Mouse (Mus musculus) heart, embryonic 13.5 days (tissue): ENCODE measurements around the gene Agps. TPM values are rescaled to one million over a fixed set of nuclear protein-coding genes. Genes with fewer than 3 reads are reported as not detected.

ENCODE experiments used
- ATAC-seq: fragments of 200-750 bp; cut with Nextera tagmentation; 2 replicates; pipeline ENCODE4 v1.8.0; 2017; ENCODE audit warnings: moderate TSS enrichment; ENCODE audit not compliant: insufficient number of reproducible peaks, low FRiP score, low TSS enrichment; ENCODE audit errors: extremely low read depth
- H3K27ac ChIP-seq: fragments of 300-500 bp; sonication (generic); replicated peaks from 2 replicates; pipeline ENCODE4 v1.5.1; 2015; ENCODE audit warnings: moderate library complexity, mild to moderate bottlenecking, inconsistent platforms
- H3K27me3 ChIP-seq: fragments of 300-500 bp; sonication (generic); replicated peaks from 2 replicates; pipeline ENCODE4 v1.6.1; 2015; ENCODE audit warnings: mild to moderate bottlenecking, inconsistent platforms
- H3K36me3 ChIP-seq: fragments of 300-500 bp; sonication (generic); 2 replicates; pipeline ENCODE4 v1.6.1; 2015; ENCODE audit warnings: mild to moderate bottlenecking, inconsistent platforms
- H3K4me1 ChIP-seq: fragments of 300-500 bp; sonication (generic); 2 replicates; pipeline ENCODE4 v1.6.1; 2015; ENCODE audit warnings: inconsistent platforms
- H3K4me2 ChIP-seq: fragments of 300-500 bp; sonication (generic); 2 replicates; pipeline ENCODE4 v1.6.1; 2015; ENCODE audit warnings: inconsistent platforms, mild to moderate bottlenecking, moderate library complexity
- H3K4me3 ChIP-seq: fragments of 300-500 bp; sonication (generic); 2 replicates; pipeline ENCODE4 v1.5.1; 2015; ENCODE audit warnings: moderate library complexity, mild to moderate bottlenecking, inconsistent platforms
- H3K9ac ChIP-seq: fragments of 300-500 bp; sonication (generic); 2 replicates; pipeline ENCODE4 v1.6.1; 2015; ENCODE audit warnings: inconsistent platforms, mild to moderate bottlenecking, moderate library complexity
- H3K9me3 ChIP-seq: fragments of 300-500 bp; sonication (generic); 2 replicates; pipeline ENCODE4 v1.6.1; 2016; ENCODE audit warnings: inconsistent platforms
- WGBS: fragments of 180-500 bp; shearing (Covaris S2); methylation state at CpG from one replicate; pipeline ENCODE4 v1.1.7; 2015; ENCODE audit warnings: mixed read lengths; 5-methylcytosine and 5-hydroxymethylcytosine counted together
- polyA plus RNA-seq: library from polyadenylated mRNA; unstranded; fragments of >200 nt; fragmentation: Nextera tagmentation; extraction: Ambion mirVana; gene quantifications from 2 replicates; pipeline ENCODE4 v1.2.1, GENCODE M21; 2015

Gene Agps
- polyA plus RNA-seq, 1 experiment from 2014 or later = 22.1 TPM

DNA sequence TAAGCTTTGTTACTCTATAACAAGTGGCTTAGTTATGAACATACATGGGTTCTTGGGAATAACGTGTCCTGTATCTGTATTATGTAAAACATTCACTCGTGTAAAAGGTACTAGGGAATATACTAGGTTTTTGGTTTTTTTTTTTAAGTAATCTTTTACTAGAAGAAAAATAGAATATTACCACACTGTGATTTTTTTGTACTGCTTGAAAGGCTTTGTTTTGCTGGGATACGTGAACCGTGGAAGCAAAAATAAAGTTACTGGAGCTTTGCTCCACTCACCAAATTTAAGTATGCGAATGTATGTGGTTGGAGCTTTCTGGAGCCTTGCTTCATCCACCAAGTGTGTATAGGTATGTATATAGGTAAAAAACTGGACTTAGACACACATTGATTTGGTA is 24.5 kb upstream of the Agps start:
- Histone ChIP-seq H3K4me2 (no peak overlapping the region), H3K9me3 (no peaks in the 10 kb centered on the region), H3K27me3 (no peaks in the 10 kb centered on the region), H3K4me1 (no peaks in the 10 kb centered on the region), H3K9ac (no peak overlapping the region), H3K4me3 (no peak overlapping the region), H3K36me3 (no peaks in the 10 kb centered on the region), H3K27ac (no peak overlapping the region)
- WGBS = 86% methylated on average over 5 of the region's 5 CpGs
- no peak for ATAC-seq

GRCm38 (mm10) chr2:75814880-75815279 is 17.1 kb upstream of the Agps start:
- Histone ChIP-seq H3K4me3 (no peak overlapping the region), H3K9ac (no peak overlapping the region), H3K9me3 (no peaks in the 10 kb centered on the region), H3K4me1 (peaks cover 9% of the 10 kb centered on the region; the same call in 1 of the 2 replicates), H3K36me3 (no peaks in the 10 kb centered on the region), H3K27ac (no peak overlapping the region), H3K27me3 (no peaks in the 10 kb centered on the region), H3K4me2 (no peak overlapping the region)
- 70% methylated on average over 13 of the region's 13 CpGs for WGBS
- no peak for ATAC-seq

- H3K9ac ChIP-seq = no peak overlapping the region
- H3K4me3 ChIP-seq = no peak overlapping the region
- WGBS = 61% methylated on average over 8 of the region's 8 CpGs
- no peaks in the 10 kb centered on the region for H3K27me3 ChIP-seq
- no peak for ATAC-seq
- no peak overlapping the region for H3K27ac ChIP-seq
- no peaks in the 10 kb centered on the region for H3K36me3 ChIP-seq
- no peaks in the 10 kb centered on the region for H3K9me3 ChIP-seq
- no peak overlapping the region for H3K4me2 ChIP-seq
- H3K4me1 ChIP-seq = peaks cover 9% of the 10 kb centered on the region; the same call in 1 of the 2 replicates
Observed at GRCm38 (mm10) chr2:75815521-75815920, 16.5 kb upstream of the Agps start.

DNA sequence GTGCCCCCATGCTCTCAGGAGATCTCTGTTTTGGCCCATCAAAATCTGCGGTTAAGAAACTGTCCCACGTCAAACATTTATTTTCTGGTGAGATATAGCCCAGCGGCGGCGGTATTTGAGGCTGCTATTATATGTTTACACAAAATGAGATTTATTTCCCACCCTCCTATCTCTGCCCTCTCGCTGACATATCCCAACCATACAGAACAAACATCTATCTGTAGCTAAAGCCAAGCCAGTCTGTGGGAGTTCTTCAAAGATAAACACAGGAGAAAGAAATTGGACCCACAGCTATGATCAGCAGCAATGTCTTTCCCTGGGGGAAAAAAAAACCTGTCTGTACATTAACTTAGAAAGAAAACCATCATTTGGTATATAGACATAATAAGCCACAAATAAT is 15.3 kb upstream of the Agps start:
- Histone ChIP-seq H3K27me3 (no peaks in the 10 kb centered on the region), H3K4me2 (no peak overlapping the region), H3K9me3 (no peaks in the 10 kb centered on the region), H3K36me3 (no peaks in the 10 kb centered on the region), H3K9ac (no peak overlapping the region), H3K27ac (no peak overlapping the region), H3K4me1 (peaks cover 9% of the 10 kb centered on the region; the same call in 1 of the 2 replicates), H3K4me3 (no peak overlapping the region)
- no peak for ATAC-seq
- WGBS = 71% methylated on average over 6 of the region's 6 CpGs

- no peaks in the 10 kb centered on the region for H3K9me3 ChIP-seq
- H3K4me1 ChIP-seq = peaks cover 9% of the 10 kb centered on the region; the same call in 1 of the 2 replicates
- no peak overlapping the region for H3K4me2 ChIP-seq
- H3K4me3 ChIP-seq = no peak overlapping the region
- no peaks in the 10 kb centered on the region for H3K27me3 ChIP-seq
- ATAC-seq = no peak
- no peak overlapping the region for H3K27ac ChIP-seq
- no peak overlapping the region for H3K9ac ChIP-seq
- 72% methylated on average over 7 of the region's 7 CpGs for WGBS
- H3K36me3 ChIP-seq = no peaks in the 10 kb centered on the region
Observed at GRCm38 (mm10) chr2:75818719-75819118, 13.3 kb upstream of the Agps start.

GRCm38 (mm10) chr2:75819796-75820195 is 12.2 kb upstream of the Agps start:
- Histone ChIP-seq H3K27me3 (no peaks in the 10 kb centered on the region), H3K9me3 (no peaks in the 10 kb centered on the region), H3K27ac (no peak overlapping the region), H3K4me2 (no peak overlapping the region), H3K4me3 (no peak overlapping the region), H3K4me1 (peaks cover 9% of the 10 kb centered on the region; the same call in 1 of the 2 replicates), H3K9ac (no peak overlapping the region), H3K36me3 (no peaks in the 10 kb centered on the region)
- no peak for ATAC-seq
- WGBS = 82% methylated on average over 3 of the region's 3 CpGs

DNA sequence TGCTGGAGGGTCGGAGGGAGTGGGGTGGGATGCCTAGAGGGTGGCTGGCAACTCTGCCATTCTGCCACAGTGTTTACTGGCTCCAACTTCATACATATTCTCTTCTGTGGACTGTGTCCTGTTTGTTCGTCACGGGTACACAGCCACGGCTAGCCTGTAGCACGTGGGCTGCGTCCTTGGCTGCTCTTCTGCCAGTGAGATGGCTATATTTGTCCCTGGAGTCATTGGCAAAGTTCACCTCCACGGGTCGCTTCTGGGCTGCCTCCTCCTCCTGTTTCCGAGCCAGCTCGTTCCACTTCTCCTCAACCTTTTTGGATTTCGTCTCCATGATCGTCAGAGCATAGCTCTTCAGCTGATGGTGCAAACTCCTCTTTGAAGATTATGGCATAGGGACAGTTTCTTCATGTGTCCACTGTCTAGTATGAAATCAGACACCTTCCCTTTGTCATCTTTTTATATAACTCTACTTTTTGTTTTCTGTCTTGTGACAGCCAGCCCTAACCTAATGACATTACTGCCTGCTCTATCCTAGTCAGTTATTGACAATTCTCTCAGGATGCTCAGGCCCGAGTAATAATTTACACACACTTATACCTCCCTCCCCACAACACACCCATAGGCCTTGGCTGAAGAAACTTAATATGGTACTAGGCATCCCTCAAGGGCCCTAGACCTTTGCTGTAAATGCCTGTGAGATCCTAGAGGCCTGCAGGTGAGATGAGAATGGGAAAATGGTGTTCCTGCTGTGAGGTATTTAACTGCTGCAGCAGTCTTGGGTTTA is 9.8 kb upstream of the Agps start:
- H3K4me1 ChIP-seq = peaks cover 5% of the 10 kb centered on the region; the same call in 1 of the 2 replicates
- H3K4me3 ChIP-seq = no peak overlapping the region
- no peak overlapping the region for H3K27ac ChIP-seq
- no peaks in the 10 kb centered on the region for H3K36me3 ChIP-seq
- H3K4me2 ChIP-seq = no peak overlapping the region
- no peak for ATAC-seq
- H3K27me3 ChIP-seq = no peaks in the 10 kb centered on the region
- no peak overlapping the region for H3K9ac ChIP-seq
- 74% methylated on average over 13 of the region's 13 CpGs for WGBS
- H3K9me3 ChIP-seq = no peaks in the 10 kb centered on the region

- Histone ChIP-seq H3K4me2 (no peak overlapping the region), H3K4me1 (no peaks in the 10 kb centered on the region), H3K4me3 (no peak overlapping the region), H3K27me3 (no peaks in the 10 kb centered on the region), H3K9me3 (no peaks in the 10 kb centered on the region), H3K27ac (no peak overlapping the region), H3K36me3 (no peaks in the 10 kb centered on the region), H3K9ac (no peak overlapping the region)
- no peak for ATAC-seq
- 63% methylated on average over 7 of the region's 7 CpGs for WGBS
Observed at GRCm38 (mm10) chr2:75823736-75824135, 8.2 kb upstream of the Agps start.

DNA sequence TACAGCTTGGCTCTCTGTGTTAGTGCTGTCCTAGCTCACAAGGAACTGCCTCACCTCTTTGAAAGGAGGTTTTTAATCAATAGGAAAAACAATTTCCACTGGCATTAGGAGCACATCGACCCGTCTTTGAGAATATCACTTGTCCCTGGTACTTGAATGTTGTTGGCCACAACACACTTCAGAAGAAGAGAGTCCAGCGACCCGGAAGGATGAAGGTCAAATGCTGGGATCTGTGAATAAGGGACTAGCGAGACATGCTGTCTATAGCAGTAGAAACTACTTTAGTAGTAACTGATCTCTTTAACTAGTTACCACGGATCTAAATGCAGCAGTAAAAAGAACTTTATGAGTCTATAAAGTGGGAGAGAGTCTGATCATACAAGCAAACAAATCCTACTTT is 7.8 kb upstream of the Agps start:
- Histone ChIP-seq H3K9ac (no peak overlapping the region), H3K27ac (no peak overlapping the region), H3K9me3 (no peaks in the 10 kb centered on the region), H3K36me3 (no peaks in the 10 kb centered on the region), H3K4me1 (no peaks in the 10 kb centered on the region), H3K4me3 (no peak overlapping the region), H3K4me2 (no peak overlapping the region), H3K27me3 (no peaks in the 10 kb centered on the region)
- WGBS = 49% methylated on average over 6 of the region's 6 CpGs
- ATAC-seq = no peak

DNA sequence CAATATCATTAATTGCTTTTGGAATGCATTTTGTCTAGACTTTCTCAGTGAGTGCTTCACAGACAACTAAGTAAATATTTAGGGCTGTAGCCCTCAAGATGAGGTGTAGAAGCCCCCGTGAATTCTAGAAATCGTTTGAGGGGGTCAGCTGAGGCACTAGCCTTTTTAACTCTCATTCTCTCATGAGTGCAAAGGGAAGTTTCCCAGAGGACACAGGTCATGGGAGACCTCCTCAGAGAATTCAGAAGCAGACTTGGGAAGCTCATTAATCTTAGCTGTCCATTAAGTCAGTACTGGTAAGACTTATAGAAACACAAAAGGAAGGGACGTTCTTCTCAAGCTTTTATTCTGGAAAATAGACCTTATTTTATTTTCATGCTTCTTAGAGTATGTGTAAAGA is 7.1 kb upstream of the Agps start:
- Histone ChIP-seq H3K4me1 (no peaks in the 10 kb centered on the region), H3K9ac (no peak overlapping the region), H3K9me3 (no peaks in the 10 kb centered on the region), H3K4me2 (no peak overlapping the region), H3K4me3 (no peak overlapping the region), H3K27ac (no peak overlapping the region), H3K36me3 (no peaks in the 10 kb centered on the region), H3K27me3 (no peaks in the 10 kb centered on the region)
- no peak for ATAC-seq
- WGBS = 38% methylated on average over 3 of the region's 3 CpGs

DNA sequence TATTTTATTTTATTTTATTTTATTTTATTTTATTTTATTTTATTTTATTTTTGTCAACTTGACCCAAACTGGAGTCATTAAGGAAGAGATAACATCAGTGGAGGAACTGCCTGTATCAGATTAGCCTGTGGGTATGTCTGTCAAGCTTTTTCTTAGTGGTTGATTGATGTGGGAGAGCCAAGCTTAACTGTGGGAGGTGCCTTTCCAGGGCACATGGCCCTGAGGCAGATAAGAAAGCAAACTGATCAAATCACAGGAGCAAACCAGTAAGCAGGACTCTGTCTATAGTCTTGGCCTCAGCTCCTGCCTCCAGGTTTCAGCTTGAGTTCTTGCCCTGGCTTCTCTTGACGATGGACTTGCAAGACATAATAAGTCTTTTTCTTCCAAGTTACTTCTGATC is 6.4 kb upstream of the Agps start:
- H3K27me3 ChIP-seq = no peaks in the 10 kb centered on the region
- no peaks in the 10 kb centered on the region for H3K36me3 ChIP-seq
- no peak for ATAC-seq
- H3K27ac ChIP-seq = no peak overlapping the region
- H3K4me2 ChIP-seq = no peak overlapping the region
- no peak overlapping the region for H3K4me3 ChIP-seq
- H3K4me1 ChIP-seq = no peaks in the 10 kb centered on the region
- 48% methylated on average over 1 of the region's 1 CpGs for WGBS
- H3K9ac ChIP-seq = no peak overlapping the region
- H3K9me3 ChIP-seq = no peaks in the 10 kb centered on the region

GRCm38 (mm10) chr2:75828931-75829610 is 2.9 kb upstream of the Agps start:
- H3K27ac ChIP-seq = no peak overlapping the region
- no peaks in the 10 kb centered on the region for H3K27me3 ChIP-seq
- H3K4me1 ChIP-seq = peaks cover 18% of the 10 kb centered on the region
- no peak overlapping the region for H3K4me3 ChIP-seq
- no peak overlapping the region for H3K9ac ChIP-seq
- H3K9me3 ChIP-seq = no peaks in the 10 kb centered on the region
- 59% methylated on average over 8 of the region's 8 CpGs for WGBS
- no peak overlapping the region for H3K4me2 ChIP-seq
- no peak for ATAC-seq
- H3K36me3 ChIP-seq = no peaks in the 10 kb centered on the region
